Mouse (Mus musculus) large intestine, adult 2 months (tissue): ENCODE data around the gene Elk4. TPM values are rescaled to one million over a fixed set of nuclear protein-coding genes. Genes with fewer than 3 reads are reported as not detected.

ENCODE experiments used
- DNase-seq: peaks from one replicate; pipeline ENCODE4 v3.0.0-alpha.2; 2012; ENCODE audit warnings: low read depth, low spot score
- WGBS: fragments of 180-500 bp; shearing (Covaris S2); methylation state at CpG from one replicate; pipeline ENCODE4 v1.1.7; 2018; 5-methylcytosine and 5-hydroxymethylcytosine counted together
- polyA plus RNA-seq: library from polyadenylated mRNA; depleted of rRNA; stranded (reverse); fragments of >200 nt; gene quantifications from 2 replicates; pipeline ENCODE4 v1.2.3, GENCODE M21; 2012

Gene Elk4
- polyA plus RNA-seq, 1 experiment, result 14.3 TPM

DNA sequence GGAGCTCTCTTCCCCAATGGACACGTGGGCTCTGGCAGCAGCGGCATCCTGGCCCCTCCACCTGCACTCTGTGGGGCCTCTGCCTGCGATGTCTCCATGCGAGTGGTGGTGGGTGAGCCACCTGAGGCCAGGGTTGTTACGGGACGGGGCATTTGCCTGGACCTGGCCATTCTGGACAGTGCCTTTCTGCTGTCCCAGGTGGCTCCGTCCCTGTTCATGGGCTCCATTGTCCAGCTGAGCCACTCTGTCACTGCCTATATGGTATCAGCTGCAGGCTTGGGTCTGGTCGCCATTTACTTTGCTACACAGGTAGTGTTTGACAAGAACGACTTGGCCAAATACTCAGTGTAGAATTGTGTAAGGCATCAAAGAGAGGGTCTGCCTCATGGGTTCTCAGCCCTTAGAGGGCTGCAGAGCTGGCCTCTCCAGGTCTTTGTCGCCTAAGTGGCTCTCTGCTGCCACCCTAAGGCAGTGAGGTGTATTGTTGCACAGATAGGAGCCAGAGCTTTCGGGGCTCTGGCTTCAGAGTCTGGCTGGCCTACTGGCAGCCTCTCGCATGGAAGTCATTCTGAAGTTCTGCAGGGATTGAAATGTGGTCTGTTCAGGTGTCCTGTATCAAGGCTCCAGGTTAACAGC lies 25.9 kb upstream of the Elk4 start:
- DNase-seq, result no peak
- WGBS, result 54% methylated on average over 12 of the region's 12 CpGs

DNA sequence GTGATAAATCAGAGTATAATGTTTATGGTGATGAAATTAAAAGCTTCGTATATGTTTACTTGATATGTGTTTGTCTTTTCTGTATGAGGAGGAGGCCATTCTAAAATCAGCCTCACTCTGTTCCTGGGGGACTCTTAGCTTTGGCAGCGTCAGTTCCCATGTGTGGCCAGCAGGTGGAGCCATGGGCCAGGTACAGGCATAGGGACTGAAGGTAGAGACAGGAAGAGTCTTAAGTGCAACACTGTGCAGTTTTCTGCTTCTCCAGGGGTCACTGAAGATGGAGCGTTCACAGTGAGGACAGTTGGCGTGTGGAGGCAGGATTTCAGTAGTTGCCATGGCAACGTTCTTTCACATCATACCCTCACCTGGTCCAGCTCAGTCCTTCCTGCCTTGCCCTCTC lies 24.5 kb upstream of the Elk4 start:
- 8% methylated on average over 5 of the region's 5 CpGs for WGBS
- no peak for DNase-seq

DNA sequence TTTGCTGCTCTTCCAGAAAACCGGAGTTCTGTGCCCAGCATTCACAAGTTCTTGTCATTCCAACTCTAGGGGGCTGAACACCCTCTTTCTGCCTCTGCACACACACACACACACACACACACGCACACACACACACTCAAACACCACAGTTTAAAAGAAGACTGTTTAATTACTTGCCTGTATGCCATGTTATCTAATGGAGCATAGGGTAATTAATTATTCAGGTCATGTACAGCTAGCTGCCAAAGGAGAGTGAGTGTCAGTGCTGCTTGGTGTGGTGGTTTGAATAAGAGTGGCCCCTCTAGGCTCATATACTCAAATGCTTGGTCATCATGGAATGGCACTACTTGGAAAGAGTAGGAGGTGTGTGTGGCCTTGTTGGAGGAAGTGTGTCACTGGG lies 23.6 kb upstream of the Elk4 start:
- WGBS, result 83% methylated on average over 2 of the region's 2 CpGs
- DNase-seq, result no peak

DNA sequence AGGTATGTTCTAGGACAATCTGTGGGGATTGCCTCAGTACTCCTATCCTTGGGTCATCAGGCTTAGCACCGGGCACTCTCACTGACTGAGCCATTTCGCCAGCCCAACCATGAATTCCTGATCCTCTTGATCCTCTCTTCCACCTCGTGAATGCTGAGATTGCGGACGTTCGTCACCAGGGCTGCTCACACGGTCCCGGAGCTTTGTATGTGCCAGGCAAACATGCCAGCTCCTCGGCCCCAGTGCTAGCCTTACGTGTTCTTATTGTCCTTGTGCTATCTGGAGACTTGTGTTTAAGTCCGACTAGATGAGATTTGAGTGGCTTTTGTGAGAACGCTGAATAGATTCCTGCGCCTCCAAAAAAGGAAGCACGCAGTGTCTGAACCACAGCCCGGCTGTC lies 20.0 kb upstream of the Elk4 start:
- WGBS, result 73% methylated on average over 15 of the region's 15 CpGs
- no peak for DNase-seq

DNA sequence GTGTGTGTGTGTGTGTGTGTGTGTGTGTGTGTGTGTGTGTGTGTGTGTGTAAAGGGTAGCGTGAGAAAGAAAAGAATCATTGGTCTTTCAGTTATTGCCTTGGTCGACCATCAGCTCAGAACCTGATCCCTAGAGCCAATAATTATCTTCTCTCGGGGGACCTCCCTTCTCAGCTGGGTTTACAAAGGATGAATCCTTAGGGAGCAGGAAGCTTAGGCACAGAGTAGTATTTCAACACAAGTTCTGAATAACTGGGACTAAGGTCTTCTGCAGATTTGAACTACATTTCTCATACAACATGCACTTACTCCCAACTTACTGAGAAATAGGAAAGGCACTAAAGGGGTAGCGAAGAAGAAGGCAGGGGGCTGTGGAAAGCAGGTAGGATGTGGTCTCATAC lies 17.9 kb upstream of the Elk4 start:
- WGBS, result 75% methylated on average over 4 of the region's 4 CpGs

DNA sequence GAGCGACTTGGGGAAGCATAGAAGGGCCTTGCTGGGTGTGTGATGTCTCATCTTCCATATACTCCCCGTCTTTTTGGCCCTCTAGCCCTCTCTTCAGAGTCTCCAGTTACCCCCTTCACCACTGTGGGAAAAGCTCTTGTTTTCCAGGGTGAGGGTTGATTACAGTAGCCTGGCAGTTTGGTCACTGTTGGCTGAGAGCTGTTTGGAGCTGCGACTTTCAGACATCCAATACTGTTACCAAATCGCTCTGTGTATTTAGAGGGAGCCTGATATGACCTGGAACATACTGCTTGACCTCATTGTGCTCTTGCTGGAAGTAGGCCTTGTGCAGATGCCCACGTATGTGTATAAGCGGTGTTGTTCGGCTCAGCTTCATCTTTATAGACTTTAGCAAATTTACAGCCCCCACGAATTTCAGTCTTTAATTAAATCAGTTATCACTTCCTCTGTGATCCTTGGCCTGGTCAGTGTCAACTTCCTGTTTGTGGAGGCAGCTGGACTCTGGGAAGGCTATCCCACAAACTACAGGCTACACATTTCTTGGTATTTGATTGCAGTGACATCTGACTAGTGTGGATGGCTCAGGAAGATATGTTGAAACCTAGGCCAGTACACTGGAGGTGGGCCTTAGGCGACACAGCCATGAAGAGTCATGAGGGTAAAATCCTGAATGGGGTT lies 17.2 kb upstream of the Elk4 start:
- no peak for DNase-seq
- 84% methylated on average over 9 of the region's 9 CpGs for WGBS

More for the DNA sequence above, 17.9 kb upstream of the Elk4 start:
- no peak for DNase-seq

DNA sequence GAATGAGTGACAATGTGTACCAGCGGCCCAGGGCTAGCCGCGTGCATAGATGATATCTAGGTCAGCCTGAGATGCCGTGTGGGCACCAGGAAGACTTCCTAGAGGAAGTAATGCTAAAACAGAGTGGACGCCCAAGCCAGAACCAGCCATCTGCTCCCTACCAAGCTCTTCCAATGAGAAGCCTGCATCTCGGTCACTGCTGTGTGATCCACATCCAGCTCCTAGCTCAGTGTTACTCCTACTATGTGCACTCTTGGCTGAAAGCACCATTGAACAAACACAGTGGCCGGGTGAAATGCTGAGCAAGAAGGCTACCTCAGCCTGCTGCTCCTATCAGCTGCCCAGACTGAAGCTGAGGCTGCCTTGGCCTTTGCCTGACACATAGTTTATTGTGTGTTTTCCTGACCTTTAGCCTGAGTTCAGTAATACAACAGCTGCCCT lies 14.8 kb upstream of the Elk4 start:
- DNase-seq, result peak; percentile 42
- 44% methylated on average over 7 of the region's 7 CpGs for WGBS

DNA sequence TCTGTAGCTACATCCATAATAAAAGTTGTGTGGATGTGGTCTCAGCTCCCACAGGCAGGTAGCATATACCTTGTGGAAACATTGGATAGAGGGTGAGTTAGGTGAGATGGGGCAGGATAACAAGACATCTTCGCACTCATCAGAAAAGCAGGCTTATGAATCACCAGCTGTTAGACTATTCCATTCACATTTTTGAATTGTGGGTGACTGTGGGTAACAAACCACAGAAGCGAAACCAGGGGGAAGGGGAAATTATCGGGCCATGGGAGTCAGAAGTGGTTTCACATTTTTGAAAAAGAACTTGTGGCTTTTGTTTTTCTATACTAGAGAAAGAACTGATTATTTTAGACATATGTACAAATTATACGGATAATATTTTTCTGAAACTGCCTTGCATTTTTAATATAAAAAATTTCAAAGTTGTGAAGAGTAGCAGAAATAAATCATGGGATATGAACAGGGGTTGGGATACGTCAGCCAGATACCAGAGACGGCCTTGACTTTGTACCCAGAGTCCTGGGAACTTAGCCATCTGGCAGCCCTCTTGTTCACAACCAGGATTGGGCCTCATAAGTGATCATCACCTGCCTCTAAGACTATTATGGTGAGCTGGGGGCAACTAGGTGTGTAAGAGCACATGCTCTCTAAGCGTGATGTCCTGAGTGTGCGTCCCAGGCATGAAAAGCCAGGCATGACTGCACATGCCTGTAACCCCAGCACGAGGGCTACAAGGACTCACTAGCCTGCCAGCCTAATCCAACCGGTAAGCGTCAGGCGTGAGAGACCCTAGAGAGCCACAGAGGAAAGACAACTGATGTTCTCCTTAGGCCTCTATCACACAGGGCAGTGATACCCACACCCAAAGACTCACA lies 14.0 kb upstream of the Elk4 start:
- WGBS, result 80% methylated on average over 12 of the region's 12 CpGs
- no peak for DNase-seq

DNA sequence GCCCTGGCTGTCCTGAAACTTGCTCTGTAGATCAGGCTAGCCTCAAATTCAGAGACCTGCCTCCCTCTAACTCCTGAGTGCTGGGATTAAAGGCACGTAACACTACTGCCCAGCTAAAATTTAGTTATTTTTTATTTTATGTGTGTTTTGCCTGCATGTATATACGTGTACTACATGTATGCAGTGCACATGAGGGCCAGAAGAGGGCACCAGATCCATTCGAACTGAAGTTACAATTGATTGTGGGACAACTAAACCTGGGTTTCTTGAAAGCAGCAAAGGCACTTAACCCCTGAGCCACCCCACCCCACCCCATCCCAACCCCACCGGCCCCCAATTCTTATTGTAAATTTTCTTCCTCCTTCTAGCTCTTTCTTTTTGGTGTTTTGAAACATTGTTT lies 12.3 kb upstream of the Elk4 start:
- no peak for DNase-seq
- WGBS, result 37% methylated on average over 4 of the region's 4 CpGs

DNA sequence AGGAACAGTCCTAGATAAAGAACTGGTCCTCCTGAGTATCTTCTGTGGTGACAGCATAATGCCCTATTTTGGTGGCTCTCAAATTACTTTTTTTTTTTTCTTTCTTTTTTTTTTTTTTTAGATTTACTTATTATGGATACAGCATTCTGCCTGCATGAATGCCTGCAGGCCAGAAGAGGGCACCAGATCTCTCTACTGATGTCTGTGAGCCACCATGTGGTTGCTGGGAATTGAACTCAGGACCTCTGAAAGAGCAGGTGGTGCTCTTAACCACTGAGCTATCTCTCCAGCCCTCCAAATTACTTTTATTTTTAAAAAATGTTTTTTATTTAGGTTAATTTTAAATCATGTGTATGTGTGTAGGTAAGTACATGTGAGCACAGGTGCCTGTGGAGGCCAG lies 6.9 kb upstream of the Elk4 start:
- DNase-seq, result no peak

DNA sequence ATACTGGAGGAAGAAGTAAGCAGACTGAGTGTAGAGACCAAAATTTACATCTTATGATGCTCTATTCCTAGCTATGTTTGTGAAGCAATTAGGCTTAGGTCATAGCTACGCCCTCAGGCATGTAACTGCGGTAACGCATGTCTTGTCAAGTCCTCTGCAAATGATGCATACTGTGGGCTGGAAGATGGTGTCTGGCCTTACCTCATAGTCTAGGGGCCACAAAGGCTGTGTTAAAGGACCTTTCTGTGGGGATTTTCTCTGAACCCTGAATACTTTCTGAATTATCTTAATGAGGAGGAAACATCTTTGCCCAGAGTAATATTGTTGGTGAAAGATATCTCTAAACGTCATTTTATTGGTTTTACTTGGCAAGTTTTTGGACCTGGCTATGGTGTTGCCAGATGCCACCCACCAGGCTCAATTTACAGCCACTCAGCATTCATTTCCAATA lies 5.5 kb upstream of the Elk4 start:
- 41% methylated on average over 4 of the region's 4 CpGs for WGBS
- no peak for DNase-seq

DNA sequence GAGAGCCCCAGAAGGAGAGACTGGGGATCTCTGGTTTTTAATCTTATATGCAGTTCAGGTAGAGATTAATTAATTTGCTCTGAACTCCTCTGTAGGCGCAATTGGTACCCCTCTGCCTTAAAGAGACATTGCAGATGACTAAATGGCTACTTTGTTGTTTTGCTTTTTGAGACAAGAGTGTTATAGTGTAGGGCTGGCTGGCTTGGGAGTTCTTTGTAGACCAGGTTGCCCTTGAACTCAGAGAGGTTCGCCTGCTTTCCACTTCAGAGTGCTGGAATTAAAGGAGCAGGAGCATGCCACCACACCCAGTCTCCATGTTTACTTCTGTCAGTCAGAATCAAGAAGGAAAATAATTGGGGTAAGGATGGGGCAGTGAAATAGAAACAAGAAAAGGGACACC lies 4.3 kb upstream of the Elk4 start:
- no peak for DNase-seq
- 74% methylated on average over 2 of the region's 2 CpGs for WGBS

DNA sequence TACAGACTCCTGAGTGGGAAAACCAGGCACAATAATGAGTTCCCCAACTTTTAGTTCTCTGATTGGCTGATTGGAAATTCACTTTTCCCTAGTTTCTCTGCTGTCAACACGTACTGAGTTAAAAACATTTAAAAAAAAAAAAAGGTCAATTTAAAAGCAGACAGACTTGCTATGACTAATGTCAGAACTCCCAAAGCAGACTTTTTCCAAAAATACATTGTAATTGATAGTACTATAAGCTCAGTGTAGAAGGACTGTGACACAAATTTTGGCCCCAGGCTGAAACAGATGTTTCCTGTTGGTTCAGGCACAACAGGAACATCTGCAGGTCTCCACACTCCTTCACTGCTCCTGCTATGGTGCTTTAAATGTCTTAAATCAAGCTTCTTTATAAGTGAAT lies 3.6 kb upstream of the Elk4 start:
- DNase-seq, result no peak
- 59% methylated on average over 1 of the region's 1 CpGs for WGBS

DNA sequence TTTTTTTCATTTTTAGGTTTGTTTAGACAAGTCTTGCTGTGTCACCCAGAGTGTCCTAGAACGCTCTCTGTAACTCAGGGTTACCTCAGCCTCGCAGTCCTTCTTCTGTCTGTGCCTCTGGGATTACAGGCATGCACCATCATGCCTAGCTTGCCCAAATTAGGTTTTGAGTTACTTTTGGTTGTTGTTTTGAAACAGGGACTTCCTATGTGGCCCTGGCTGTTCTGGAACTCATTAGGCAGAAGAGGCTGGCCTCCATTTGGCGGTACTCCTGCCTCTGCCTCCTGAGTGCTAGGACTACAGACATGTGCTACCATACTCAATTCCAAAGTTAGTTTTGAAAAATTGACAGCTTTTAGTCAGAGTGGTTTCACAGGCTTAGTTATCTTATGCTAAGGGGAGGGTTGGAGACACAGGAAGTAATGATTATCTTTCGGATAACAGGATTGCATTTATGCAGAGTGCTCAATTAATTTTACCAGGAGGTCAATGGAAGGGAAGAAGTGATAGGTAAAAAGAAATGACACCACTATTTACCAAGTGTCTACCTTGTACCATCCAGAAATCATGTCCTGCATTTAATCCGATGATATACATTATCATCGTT lies 2.7 kb upstream of the Elk4 start:
- WGBS, result 85% methylated on average over 6 of the region's 6 CpGs
- no peak for DNase-seq

DNA sequence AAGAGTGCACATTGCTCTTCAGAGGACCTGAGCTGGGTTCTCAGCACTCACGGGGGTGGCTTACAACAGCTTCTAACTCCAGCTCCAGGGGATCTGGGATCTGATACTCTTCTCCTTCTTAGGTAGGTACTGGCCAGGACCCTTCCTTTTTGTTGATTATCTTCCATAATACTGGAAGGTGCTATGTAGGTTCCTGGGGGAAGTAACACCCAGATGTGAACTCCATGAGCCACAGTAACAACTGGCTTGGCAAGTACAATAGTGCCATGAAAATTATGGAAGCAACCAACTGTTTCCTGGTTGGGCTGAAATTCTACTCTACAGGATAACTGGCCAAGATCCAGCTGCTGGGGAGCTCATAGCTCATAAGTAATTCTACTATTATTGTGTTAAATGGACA lies 1.9 kb upstream of the Elk4 start:
- no peak for DNase-seq
- 93% methylated on average over 1 of the region's 1 CpGs for WGBS

DNA sequence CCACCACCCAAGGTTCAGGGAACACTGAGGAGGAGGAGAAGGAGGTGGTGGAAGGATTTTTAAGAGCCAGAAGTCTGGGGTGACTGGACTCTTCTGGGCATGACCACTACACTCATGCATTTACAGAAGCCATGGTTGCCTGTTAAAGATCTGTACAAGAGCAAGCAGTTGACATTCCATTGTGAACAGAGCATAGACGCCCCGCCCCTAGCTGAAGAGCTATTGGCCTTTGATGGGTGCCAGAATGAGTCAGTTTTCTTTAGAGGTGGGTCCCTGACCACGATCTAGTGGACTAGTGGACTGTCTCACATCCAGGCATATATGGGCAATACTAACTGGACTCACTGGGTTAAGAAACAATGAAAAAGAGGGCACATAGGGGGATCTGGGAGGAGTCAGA lies 1.4 kb upstream of the Elk4 start:
- peak; percentile 45 for DNase-seq
- 31% methylated on average over 3 of the region's 3 CpGs for WGBS

DNA sequence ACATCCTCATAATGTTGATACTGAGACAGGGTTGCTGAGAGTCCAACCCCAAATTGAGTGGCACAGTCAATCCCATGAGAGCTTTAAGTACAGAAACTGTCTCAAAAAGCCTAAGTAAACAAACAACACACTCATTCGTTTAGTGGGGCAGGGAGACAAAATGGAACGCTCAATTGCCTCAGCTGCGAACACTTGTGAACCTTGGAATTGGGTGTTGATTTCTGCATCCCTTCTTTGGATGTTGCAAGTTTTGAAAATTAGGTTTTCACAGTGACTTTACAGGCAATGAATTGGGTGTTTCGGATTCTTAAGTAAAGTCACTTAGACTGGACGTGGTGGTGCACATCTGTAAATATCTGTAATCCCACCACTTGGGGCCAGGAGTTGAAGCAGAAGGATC lies 686 bp upstream of the Elk4 start:
- DNase-seq, result no peak
- WGBS, result 10% methylated on average over 5 of the region's 5 CpGs

DNA sequence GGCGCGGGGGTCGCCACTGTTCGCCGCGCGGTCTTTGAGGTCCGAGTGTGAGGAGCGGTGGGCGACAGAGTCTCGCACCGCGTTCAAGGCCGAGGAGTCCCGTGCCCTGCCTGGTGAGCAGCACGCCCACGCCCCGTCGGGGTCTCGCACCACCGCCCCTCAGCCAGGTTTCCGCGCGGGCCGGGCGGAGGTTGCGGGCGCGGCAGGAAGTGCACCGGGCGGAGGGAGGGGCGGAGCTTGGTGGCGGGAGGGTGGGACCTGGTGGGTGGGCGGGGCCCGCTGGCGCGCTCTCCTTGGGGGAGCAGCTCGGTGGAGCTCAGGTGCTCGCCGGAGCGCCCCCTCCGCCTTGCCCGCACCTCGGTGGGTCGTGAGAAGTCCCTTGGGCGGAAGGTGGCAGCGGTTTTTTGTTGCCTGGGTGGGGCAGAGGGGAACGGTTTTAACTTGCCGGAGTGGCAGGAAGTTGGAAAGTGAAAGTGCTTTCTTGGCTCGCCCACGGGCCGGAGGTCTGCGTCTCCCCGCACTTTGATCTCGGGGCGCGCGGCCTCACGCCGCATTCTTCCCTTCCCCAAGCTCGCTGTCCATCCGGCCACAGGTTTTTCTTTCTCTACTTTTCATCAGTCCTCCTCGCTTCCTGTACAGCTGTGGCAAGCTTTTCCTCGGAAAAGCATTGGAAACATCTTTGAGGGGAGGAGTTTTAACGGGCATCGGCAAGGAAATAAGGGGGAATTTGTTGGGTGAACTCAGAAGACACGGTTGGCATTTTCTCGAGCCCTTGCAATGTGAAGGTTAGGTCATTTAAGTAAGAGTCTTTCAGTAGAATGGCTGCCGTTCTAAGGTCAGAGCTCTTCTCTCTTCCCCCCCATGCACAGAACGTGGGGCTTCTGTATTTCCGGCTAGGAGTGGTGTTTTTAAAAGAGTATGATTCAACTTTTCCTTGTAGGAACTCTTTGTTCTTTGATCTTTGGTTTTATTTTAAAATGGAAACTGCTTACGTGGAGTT lies 721 bp downstream of the Elk4 start:
- under 1% methylated on average over 66 of the region's 72 CpGs for WGBS
- peak; percentile 43 for DNase-seq
